Mouse (Mus musculus) activated CD4-positive, CD25-positive, alpha-beta regulatory T cell, adult 4 months (primary cell): ENCODE results near the gene Accs. TPM values are rescaled to one million over a fixed set of nuclear protein-coding genes. Genes with fewer than 3 reads are reported as not detected.

ENCODE experiments used
- ATAC-seq: one replicate; pipeline ENCODE4 v1.8.0; 2017
- polyA plus RNA-seq, 2 experiments: library from polyadenylated mRNA; unstranded; fragments of 100-300 nt; shearing (Covaris generic); gene quantifications; one replicate each; pipeline ENCODE4 v1.2.1; 2017

The Accs gene
- polyA plus RNA-seq, 2 experiments from 2014 or later = 14.1 to 17.1 TPM

GRCm38 (mm10) chr2:93791516-93792499, 57.9 kb downstream of the Accs start:
- ATAC-seq = no peak

DNA sequence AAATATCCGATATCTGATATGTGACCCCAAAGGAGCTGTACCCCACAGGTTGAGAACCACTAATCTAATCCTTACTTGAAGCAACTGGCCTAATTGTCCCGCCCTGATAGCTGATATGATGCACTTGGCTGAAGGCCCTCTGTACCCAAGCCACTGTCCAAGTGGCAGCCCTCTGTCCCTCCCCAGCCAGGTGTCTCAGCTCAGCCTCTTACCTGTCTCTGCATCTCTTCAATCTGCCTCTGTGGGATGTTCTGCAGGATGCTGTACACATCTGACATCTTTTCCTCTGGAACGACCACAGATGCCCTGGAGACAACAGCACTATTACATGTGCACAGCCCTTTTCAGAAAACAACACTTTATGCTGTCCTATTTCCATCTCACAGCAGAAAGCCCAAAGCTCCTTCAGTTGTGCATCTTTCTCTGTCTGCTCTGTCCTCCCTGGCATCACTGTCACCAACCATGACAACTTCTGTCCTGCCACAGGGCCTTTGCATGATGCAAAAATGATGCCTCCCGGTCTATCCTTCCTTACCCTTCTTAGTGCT, 58.9 kb downstream of the Accs start:
- ATAC-seq = no peak

GRCm38 (mm10) chr2:93788557-93788956, 61.2 kb downstream of the Accs start:
- ATAC-seq = no peak

- peak; percentile 36 for ATAC-seq
Observed at GRCm38 (mm10) chr2:93786175-93786574, 63.6 kb downstream of the Accs start.

- ATAC-seq = no peak
Observed at GRCm38 (mm10) chr2:93785432-93785798, 64.3 kb downstream of the Accs start.

- ATAC-seq = no peak
Observed at GRCm38 (mm10) chr2:93784721-93785431, 64.9 kb downstream of the Accs start.

DNA sequence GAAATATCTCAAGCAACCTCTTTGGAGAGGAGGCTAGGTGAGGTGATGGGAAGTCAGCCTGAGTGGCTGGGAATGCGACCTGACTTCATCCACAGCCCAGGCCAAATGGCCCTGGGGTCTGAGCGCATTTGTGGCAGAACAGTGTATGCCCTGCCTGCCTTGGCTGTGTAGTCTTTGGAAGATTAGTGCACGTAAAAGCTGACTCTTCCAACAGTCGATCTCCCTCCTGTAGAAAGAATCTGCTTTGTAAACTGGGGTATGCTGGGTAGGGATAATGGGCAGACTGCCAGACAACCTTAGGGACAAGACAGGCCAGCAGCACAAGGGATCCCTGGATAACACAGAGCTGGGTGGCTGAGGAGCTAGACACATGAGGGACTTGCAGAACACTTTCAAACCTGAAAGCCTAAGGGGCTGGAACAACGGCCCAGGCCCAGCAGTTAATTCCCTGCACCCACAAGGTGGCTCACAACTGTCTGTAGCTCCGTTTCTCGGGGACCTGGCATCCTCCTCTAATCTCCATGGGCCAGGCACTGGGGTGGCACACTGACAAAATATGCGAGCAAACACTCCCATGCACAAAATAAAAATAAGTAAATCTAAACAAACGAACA, 65.7 kb downstream of the Accs start:
- no peak for ATAC-seq

Other genes with a start within 250 kb of the Accs start
- not detected for gene Alx4, start 207.6 kb downstream of the Accs start, polyA plus RNA-seq
- gene Ext2, start 27.4 kb downstream of the Accs start, polyA plus RNA-seq = 10 to 100 TPM; 12.6 to 15.0 TPM
- not detected for gene Accsl, start 19.2 kb upstream of the Accs start, polyA plus RNA-seq
- not detected for gene Gm13889, start 107.3 kb upstream of the Accs start, polyA plus RNA-seq
- not detected for gene Gm27027, start 146.4 kb upstream of the Accs start, polyA plus RNA-seq
- 10 to 100 TPM; 44.5 to 56.2 TPM for gene Alkbh3, start 160.9 kb upstream of the Accs start, polyA plus RNA-seq